Mouse (Mus musculus) forebrain, postnatal 0 days (tissue): ENCODE data around the gene Card10. TPM values are rescaled to one million over a fixed set of nuclear protein-coding genes. Genes with fewer than 3 reads are reported as not detected.
"Not testable (repeated sequence)": the region's sequence is repeated elsewhere in the genome, so short reads cannot be mapped to it uniquely, and the experiment has no call there.

Source experiments
- ATAC-seq: fragments of 200-750 bp; cut with Nextera tagmentation; 2 replicates; pipeline ENCODE4 v1.8.0; 2017; ENCODE audit warnings: mild to moderate bottlenecking, moderate library complexity
- DNase-seq: peaks from one replicate; pipeline ENCODE4 v3.0.0-alpha.2; 2015
- H3K27ac ChIP-seq: fragments of 300-500 bp; sonication (generic); 2 replicates; pipeline ENCODE4 v1.5.1; 2014; ENCODE audit warnings: low read depth, mild to moderate bottlenecking, antibody characterized with exemption, low read length, moderate library complexity, mixed read lengths
- H3K27me3 ChIP-seq: fragments of 300-500 bp; sonication (generic); 2 replicates; pipeline ENCODE4 v1.6.1; 2014; ENCODE audit warnings: mild to moderate bottlenecking, low read length, mixed read lengths; ENCODE audit not compliant: insufficient read depth
- H3K36me3 ChIP-seq: fragments of 300-500 bp; sonication (generic); 2 replicates; pipeline ENCODE4 v1.6.1; 2014; ENCODE audit warnings: mild to moderate bottlenecking, moderate library complexity; ENCODE audit not compliant: insufficient read depth
- H3K4me1 ChIP-seq: fragments of 300-500 bp; sonication (generic); 2 replicates; pipeline ENCODE4 v1.6.1; 2014; ENCODE audit warnings: antibody characterized with exemption; ENCODE audit not compliant: insufficient read depth
- H3K4me2 ChIP-seq: fragments of 300-500 bp; sonication (generic); 2 replicates; pipeline ENCODE4 v1.6.1; 2014; ENCODE audit warnings: low read depth, mild to moderate bottlenecking, moderate library complexity
- H3K4me3 ChIP-seq: fragments of 300-500 bp; sonication (generic); 2 replicates; pipeline ENCODE4 v1.5.1; 2014; ENCODE audit warnings: low read depth, low read length, mixed read lengths
- H3K9ac ChIP-seq: fragments of 300-500 bp; sonication (generic); 2 replicates; pipeline ENCODE4 v1.6.1; 2014; ENCODE audit warnings: mild to moderate bottlenecking
- H3K9me3 ChIP-seq: fragments of 300-500 bp; sonication (generic); 2 replicates; pipeline ENCODE4 v1.6.1; 2016; ENCODE audit warnings: low read length
- CTCF ChIP-seq: sonication (generic); IDR thresholded peaks from 2 replicates; pipeline ENCODE4 v1.5.1; 2016; ENCODE audit warnings: antibody characterized with exemption, control low read depth, low read depth
- WGBS: fragments of 180-500 bp; shearing (Covaris S2); extraction: QIAGEN DNeasy Blood & Tissue Kit; methylation state at CpG from one replicate; pipeline ENCODE4 v1.1.7; 2014; 5-methylcytosine and 5-hydroxymethylcytosine counted together
- polyA plus RNA-seq: library from polyadenylated mRNA; unstranded; fragments of >200 nt; fragmentation: Nextera tagmentation; extraction: Ambion mirVana; gene quantifications from 2 replicates; pipeline ENCODE4 v1.2.1, GENCODE M21; 2015
- total RNA-seq: library from RNA; depleted of rRNA; stranded (reverse); fragments of >200 nt; gene quantifications from 2 replicates; pipeline ENCODE4 v1.2.3, GENCODE M21; 2014; rRNA removed

Gene Card10
- total RNA-seq (0.57 and 0.77 TPM in 2 replicates), polyA plus RNA-seq (1.2 and 1.7 TPM in 2 replicates)

GRCm38 (mm10) chr15:78802776-78803391 lies at the start of gene Card10:
Gene Card10, minus strand, starts transcription at chr15:78803042.
- no peak for TF ChIP-seq CTCF
- peak; percentile 16 for DNase-seq
- peak within 1 kb of the TSS; percentile 79 for H3K4me2 ChIP-seq
- no peaks in the 10 kb centered on the region for H3K36me3 ChIP-seq
- 2% methylated on average over 52 of the region's 70 CpGs for WGBS
- H3K4me1 ChIP-seq, result peaks cover 5% of the 10 kb centered on the region; the same call in 1 of the 2 replicates
- H3K9ac ChIP-seq, result peak within 1 kb of the TSS; percentile 56
- H3K27ac ChIP-seq, result no peak within 1 kb of the TSS
- peak within 1 kb of the TSS; percentile 45 for H3K4me3 ChIP-seq
- no peaks in the 10 kb centered on the region for H3K9me3 ChIP-seq
- peaks cover 12% of the 10 kb centered on the region; the same call in 1 of the 2 replicates for H3K27me3 ChIP-seq
- ATAC-seq, result peak; percentile 54; the same call in 1 of the 2 replicates

- WGBS, result 16% methylated on average over 13 of the region's 13 CpGs
Observed at GRCm38 (mm10) chr15:78851505-78852153, 48.8 kb upstream of the Card10 start.

GRCm38 (mm10) chr15:78850944-78851343 lies 48.1 kb upstream of the Card10 start:
- H3K9me3 ChIP-seq, result no peaks in the 10 kb centered on the region
- no peak for TF ChIP-seq CTCF
- H3K27me3 ChIP-seq, result no peaks in the 10 kb centered on the region
- ATAC-seq, result no peak
- no peak overlapping the region for H3K9ac ChIP-seq
- 76% methylated on average over 6 of the region's 6 CpGs for WGBS
- no peak overlapping the region for H3K27ac ChIP-seq
- no peak overlapping the region for H3K4me2 ChIP-seq
- no peak overlapping the region for H3K4me3 ChIP-seq
- H3K36me3 ChIP-seq, result no peaks in the 10 kb centered on the region
- no peak for DNase-seq
- no peaks in the 10 kb centered on the region for H3K4me1 ChIP-seq

More at GRCm38 (mm10) chr15:78851505-78852153, 48.8 kb upstream of the Card10 start:
- H3K27me3 ChIP-seq, result no peaks in the 10 kb centered on the region
- peak overlapping the region; percentile 19; the same call in 1 of the 2 replicates for H3K9ac ChIP-seq
- peak overlapping the region; percentile 26 for H3K4me2 ChIP-seq
- no peaks in the 10 kb centered on the region for H3K4me1 ChIP-seq
- no peak overlapping the region for H3K4me3 ChIP-seq
- peak; percentile 96 for ATAC-seq
- H3K27ac ChIP-seq, result no peak overlapping the region
- no peaks in the 10 kb centered on the region for H3K36me3 ChIP-seq
- no peaks in the 10 kb centered on the region for H3K9me3 ChIP-seq
- DNase-seq, result peak; percentile 90
- peak; percentile 92 for TF ChIP-seq CTCF

GRCm38 (mm10) chr15:78850059-78850824 lies 47.4 kb upstream of the Card10 start:
- DNase-seq, result no peak

GRCm38 (mm10) chr15:78849485-78849884 lies 46.6 kb upstream of the Card10 start:
- Histone ChIP-seq H3K4me3 (no peak overlapping the region), H3K4me1 (no peaks in the 10 kb centered on the region), H3K27me3 (no peaks in the 10 kb centered on the region; the same call in 1 of the 2 replicates), H3K27ac (no peak overlapping the region), H3K36me3 (no peaks in the 10 kb centered on the region), H3K9me3 (no peaks in the 10 kb centered on the region), H3K9ac (no peak overlapping the region), H3K4me2 (no peak overlapping the region)
- DNase-seq (no peak), ATAC-seq (no peak)
- TF ChIP-seq CTCF, result no peak
- WGBS, result 87% methylated on average over 12 of the region's 12 CpGs

More at GRCm38 (mm10) chr15:78850059-78850824, 47.4 kb upstream of the Card10 start:
- H3K9me3 ChIP-seq, result no peaks in the 10 kb centered on the region
- H3K27ac ChIP-seq, result no peak overlapping the region
- no peak overlapping the region for H3K9ac ChIP-seq
- 67% methylated on average over 15 of the region's 15 CpGs for WGBS
- H3K4me3 ChIP-seq, result no peak overlapping the region
- no peak for TF ChIP-seq CTCF
- no peak overlapping the region for H3K4me2 ChIP-seq
- no peaks in the 10 kb centered on the region for H3K36me3 ChIP-seq
- no peak for ATAC-seq
- H3K27me3 ChIP-seq, result no peaks in the 10 kb centered on the region
- H3K4me1 ChIP-seq, result no peaks in the 10 kb centered on the region

DNA sequence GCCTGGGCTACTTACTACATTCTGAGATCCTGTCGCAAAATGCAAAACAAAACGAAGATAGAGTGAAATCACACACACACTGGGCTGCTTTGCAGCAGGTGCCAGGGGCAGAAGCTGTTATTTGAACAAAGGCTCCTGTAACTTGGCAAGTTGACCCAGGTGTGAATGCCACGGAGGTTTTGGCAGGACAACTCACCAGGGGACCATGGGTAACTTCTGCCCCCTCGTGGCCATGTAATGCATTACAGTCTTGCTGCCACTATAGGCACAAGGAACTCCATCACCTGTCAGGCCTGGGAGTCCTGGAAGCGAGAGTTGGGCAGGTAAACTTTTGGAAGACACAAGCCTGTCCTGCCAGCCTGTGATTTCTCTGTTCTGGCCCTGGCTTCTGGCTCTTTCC lies 45.6 kb upstream of the Card10 start:
- Histone ChIP-seq H3K4me1 (no peaks in the 10 kb centered on the region), H3K9me3 (no peaks in the 10 kb centered on the region), H3K27me3 (peaks cover 6% of the 10 kb centered on the region), H3K9ac (no peak overlapping the region), H3K27ac (no peak overlapping the region), H3K36me3 (no peaks in the 10 kb centered on the region), H3K4me2 (no peak overlapping the region), H3K4me3 (no peak overlapping the region)
- DNase-seq, result peak; percentile 75
- TF ChIP-seq CTCF, result peak; percentile 89
- 30% methylated on average over 5 of the region's 5 CpGs for WGBS
- no peak for ATAC-seq

DNA sequence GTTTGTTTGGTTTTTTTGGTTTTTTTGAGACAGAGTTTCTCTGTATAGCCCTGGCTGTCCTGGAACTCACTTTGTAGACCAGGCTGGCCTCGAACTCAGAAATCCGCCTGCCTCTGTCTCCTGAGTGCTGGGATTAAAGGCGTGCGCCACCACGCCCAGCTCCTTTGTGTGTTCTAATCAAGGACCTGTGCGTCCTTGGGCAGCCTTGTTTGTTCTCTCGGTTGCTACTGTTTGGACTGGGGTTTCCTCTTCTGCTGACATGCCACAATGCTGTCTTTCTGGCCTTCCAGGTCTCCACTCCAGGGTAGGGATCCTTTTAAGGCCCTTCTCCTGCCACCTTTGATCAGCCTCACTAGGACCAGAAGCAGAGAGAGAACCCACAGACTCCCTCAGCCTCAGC lies 44.0 kb upstream of the Card10 start:
- H3K9ac ChIP-seq, H3K36me3 ChIP-seq, H3K4me2 ChIP-seq, DNase-seq, H3K9me3 ChIP-seq, ATAC-seq, H3K4me1 ChIP-seq, H3K27ac ChIP-seq, H3K4me3 ChIP-seq: not testable (repeated sequence)
- peaks cover 13% of the 10 kb centered on the region for H3K27me3 ChIP-seq
- WGBS, result 82% methylated on average over 7 of the region's 7 CpGs
